Mouse (Mus musculus) hindbrain, embryonic 13.5 days (tissue): ENCODE measurements around the gene Mymk. TPM values are rescaled to one million over a fixed set of nuclear protein-coding genes. Genes with fewer than 3 reads are reported as not detected.

Experiments used
- ATAC-seq: fragments of 200-750 bp; cut with Nextera tagmentation; 2 replicates; pipeline ENCODE4 v1.8.0; 2017; ENCODE audit warnings: moderate TSS enrichment; ENCODE audit not compliant: low FRiP score
- H3K27ac ChIP-seq: fragments of 300-500 bp; sonication (generic); 2 replicates; pipeline ENCODE4 v1.5.1; 2015; ENCODE audit warnings: inconsistent platforms, mild to moderate bottlenecking, moderate library complexity
- H3K27me3 ChIP-seq: fragments of 300-500 bp; sonication (generic); 2 replicates; pipeline ENCODE4 v1.6.1; 2015; ENCODE audit warnings: mild to moderate bottlenecking, inconsistent platforms
- H3K36me3 ChIP-seq: fragments of 300-500 bp; sonication (generic); 2 replicates; pipeline ENCODE4 v1.6.1; 2015; ENCODE audit warnings: mild to moderate bottlenecking, inconsistent platforms
- H3K4me1 ChIP-seq: fragments of 300-500 bp; sonication (generic); replicated peaks from 2 replicates; pipeline ENCODE4 v1.6.1; 2015; ENCODE audit warnings: inconsistent platforms
- H3K4me2 ChIP-seq: fragments of 300-500 bp; sonication (generic); 2 replicates; pipeline ENCODE4 v1.6.1; 2015; ENCODE audit warnings: inconsistent platforms, mild to moderate bottlenecking, moderate library complexity
- H3K4me3 ChIP-seq: fragments of 300-500 bp; sonication (generic); 2 replicates; pipeline ENCODE4 v1.5.1; 2015; ENCODE audit warnings: mild to moderate bottlenecking, inconsistent platforms
- H3K9ac ChIP-seq: fragments of 300-500 bp; sonication (generic); 2 replicates; pipeline ENCODE4 v1.6.1; 2015; ENCODE audit warnings: mild to moderate bottlenecking, inconsistent platforms
- H3K9me3 ChIP-seq: fragments of 300-500 bp; sonication (generic); 2 replicates; pipeline ENCODE4 v1.6.1; 2016; ENCODE audit warnings: inconsistent platforms
- WGBS: fragments of 180-500 bp; shearing (Covaris S2); methylation state at CpG from one replicate; pipeline ENCODE4 v1.1.7; 2015; 5-methylcytosine and 5-hydroxymethylcytosine counted together
- polyA plus RNA-seq: library from polyadenylated mRNA; unstranded; fragments of >200 nt; fragmentation: Nextera tagmentation; extraction: Ambion mirVana; gene quantifications from 2 replicates; pipeline ENCODE4 v1.2.1, GENCODE M21; 2015

Mymk gene
- polyA plus RNA-seq, 1 experiment from 2014 or later = 1.1 TPM

- no peak overlapping the region for H3K9ac ChIP-seq
- no peaks in the 10 kb centered on the region for H3K9me3 ChIP-seq
- H3K4me3 ChIP-seq = no peak overlapping the region
- no peak for ATAC-seq
- H3K4me1 ChIP-seq = peaks cover 27% of the 10 kb centered on the region
- H3K36me3 ChIP-seq = no peaks in the 10 kb centered on the region
- no peak overlapping the region for H3K4me2 ChIP-seq
- WGBS = 95% methylated on average over 7 of the region's 7 CpGs
- 0 out of 2 replicates have a peak, but pooled peaks cover 4% of the 10 kb centered on the region for H3K27me3 ChIP-seq
- H3K27ac ChIP-seq = no peak overlapping the region
Observed at GRCm38 (mm10) chr2:27095178-27095577, 23.2 kb upstream of the Mymk start.

GRCm38 (mm10) chr2:27089238-27089637 is 17.3 kb upstream of the Mymk start:
- H3K4me3 ChIP-seq = no peak overlapping the region
- H3K27ac ChIP-seq = no peak overlapping the region
- H3K9me3 ChIP-seq = no peaks in the 10 kb centered on the region
- 0 out of 2 replicates have a peak, but pooled peaks cover 4% of the 10 kb centered on the region for H3K27me3 ChIP-seq
- H3K4me2 ChIP-seq = no peak overlapping the region
- ATAC-seq = no peak
- H3K9ac ChIP-seq = no peak overlapping the region
- H3K4me1 ChIP-seq = peaks cover 4% of the 10 kb centered on the region
- 67% methylated on average over 1 of the region's 1 CpGs for WGBS
- H3K36me3 ChIP-seq = no peaks in the 10 kb centered on the region

- Histone ChIP-seq H3K9ac (no peak overlapping the region), H3K4me1 (peaks cover 4% of the 10 kb centered on the region), H3K9me3 (no peaks in the 10 kb centered on the region), H3K27ac (no peak overlapping the region), H3K36me3 (no peaks in the 10 kb centered on the region), H3K27me3 (0 out of 2 replicates have a peak, but pooled peaks cover 4% of the 10 kb centered on the region), H3K4me3 (no peak overlapping the region), H3K4me2 (no peak overlapping the region)
- 76% methylated on average over 5 of the region's 5 CpGs for WGBS
- ATAC-seq = no peak
Observed at GRCm38 (mm10) chr2:27088700-27089099, 16.7 kb upstream of the Mymk start.

GRCm38 (mm10) chr2:27088071-27088644 is 16.2 kb upstream of the Mymk start:
- H3K4me2 ChIP-seq = no peak overlapping the region
- no peak for ATAC-seq
- H3K27ac ChIP-seq = no peak overlapping the region
- H3K36me3 ChIP-seq = no peaks in the 10 kb centered on the region
- 73% methylated on average over 18 of the region's 18 CpGs for WGBS
- H3K9ac ChIP-seq = no peak overlapping the region
- H3K27me3 ChIP-seq = 0 out of 2 replicates have a peak, but pooled peaks cover 4% of the 10 kb centered on the region
- H3K4me3 ChIP-seq = no peak overlapping the region
- no peaks in the 10 kb centered on the region for H3K9me3 ChIP-seq
- H3K4me1 ChIP-seq = peaks cover 4% of the 10 kb centered on the region

GRCm38 (mm10) chr2:27087581-27087980 is 15.6 kb upstream of the Mymk start:
- no peaks in the 10 kb centered on the region for H3K9me3 ChIP-seq
- 94% methylated on average over 5 of the region's 5 CpGs for WGBS

GRCm38 (mm10) chr2:27086483-27087010 is 14.6 kb upstream of the Mymk start:
- ATAC-seq = no peak
- Histone ChIP-seq H3K4me3 (no peak overlapping the region), H3K4me1 (peaks cover 4% of the 10 kb centered on the region), H3K27ac (no peak overlapping the region), H3K36me3 (no peaks in the 10 kb centered on the region), H3K4me2 (no peak overlapping the region), H3K9ac (no peak overlapping the region), H3K27me3 (0 out of 2 replicates have a peak, but pooled peaks cover 4% of the 10 kb centered on the region), H3K9me3 (no peaks in the 10 kb centered on the region)
- 90% methylated on average over 4 of the region's 4 CpGs for WGBS

More at GRCm38 (mm10) chr2:27087581-27087980, 15.6 kb upstream of the Mymk start:
- H3K27ac ChIP-seq = no peak overlapping the region
- H3K36me3 ChIP-seq = no peaks in the 10 kb centered on the region
- H3K4me1 ChIP-seq = peaks cover 4% of the 10 kb centered on the region
- H3K4me3 ChIP-seq = no peak overlapping the region
- no peak overlapping the region for H3K9ac ChIP-seq
- no peak for ATAC-seq
- 0 out of 2 replicates have a peak, but pooled peaks cover 4% of the 10 kb centered on the region for H3K27me3 ChIP-seq
- H3K4me2 ChIP-seq = no peak overlapping the region

GRCm38 (mm10) chr2:27085801-27086200 is 13.8 kb upstream of the Mymk start:
- Histone ChIP-seq H3K4me1 (peaks cover 4% of the 10 kb centered on the region), H3K36me3 (no peaks in the 10 kb centered on the region), H3K27ac (no peak overlapping the region), H3K4me2 (no peak overlapping the region), H3K9ac (no peak overlapping the region), H3K4me3 (no peak overlapping the region), H3K9me3 (no peaks in the 10 kb centered on the region), H3K27me3 (0 out of 2 replicates have a peak, but pooled peaks cover 4% of the 10 kb centered on the region)
- WGBS = 35% methylated on average over 2 of the region's 2 CpGs
- no peak for ATAC-seq

GRCm38 (mm10) chr2:27084963-27085362 is 13.0 kb upstream of the Mymk start:
- Histone ChIP-seq H3K4me1 (peaks cover 9% of the 10 kb centered on the region), H3K36me3 (no peaks in the 10 kb centered on the region), H3K4me3 (no peak overlapping the region), H3K27ac (no peak overlapping the region), H3K27me3 (0 out of 2 replicates have a peak, but pooled peaks cover 4% of the 10 kb centered on the region), H3K9me3 (no peaks in the 10 kb centered on the region), H3K9ac (no peak overlapping the region), H3K4me2 (no peak overlapping the region)
- no peak for ATAC-seq
- 60% methylated on average over 8 of the region's 8 CpGs for WGBS

GRCm38 (mm10) chr2:27083761-27084475 is 11.9 kb upstream of the Mymk start:
- no peak for ATAC-seq
- no peak overlapping the region for H3K27ac ChIP-seq
- no peak overlapping the region for H3K9ac ChIP-seq
- H3K27me3 ChIP-seq = 0 out of 2 replicates have a peak, but pooled peaks cover 4% of the 10 kb centered on the region
- H3K4me3 ChIP-seq = no peak overlapping the region
- 84% methylated on average over 12 of the region's 12 CpGs for WGBS
- no peaks in the 10 kb centered on the region for H3K9me3 ChIP-seq
- no peak overlapping the region for H3K4me2 ChIP-seq
- H3K4me1 ChIP-seq = peaks cover 19% of the 10 kb centered on the region
- H3K36me3 ChIP-seq = no peaks in the 10 kb centered on the region

- peaks cover 9% of the 10 kb centered on the region; the same call in 1 of the 2 replicates for H3K27me3 ChIP-seq
- ATAC-seq = peak; percentile 63
- H3K36me3 ChIP-seq = no peaks in the 10 kb centered on the region
- peak overlapping the region; percentile 7 for H3K4me3 ChIP-seq
- H3K27ac ChIP-seq = peak overlapping the region; percentile 77
- 58% methylated on average over 2 of the region's 2 CpGs for WGBS
- H3K9me3 ChIP-seq = no peaks in the 10 kb centered on the region
- H3K4me2 ChIP-seq = peak overlapping the region; percentile 31
- H3K4me1 ChIP-seq = peaks cover 30% of the 10 kb centered on the region
- peak overlapping the region; percentile 30; the same call in 1 of the 2 replicates for H3K9ac ChIP-seq
Observed at GRCm38 (mm10) chr2:27079649-27080048, 7.7 kb upstream of the Mymk start.

- H3K9ac ChIP-seq = peak within 1 kb of the TSS; percentile 30; the same call in 1 of the 2 replicates
- no peaks in the 10 kb centered on the region for H3K36me3 ChIP-seq
- peak within 1 kb of the TSS; percentile 31 for H3K4me2 ChIP-seq
- H3K9me3 ChIP-seq = no peaks in the 10 kb centered on the region
- peak within 1 kb of the TSS; percentile 7 for H3K4me3 ChIP-seq
- H3K4me1 ChIP-seq = peaks cover 30% of the 10 kb centered on the region
- peaks cover 9% of the 10 kb centered on the region; the same call in 1 of the 2 replicates for H3K27me3 ChIP-seq
- peak; percentile 63 for ATAC-seq
- peak within 1 kb of the TSS; percentile 77 for H3K27ac ChIP-seq
- WGBS = 1% methylated on average over 10 of the region's 10 CpGs
Observed at GRCm38 (mm10) chr2:27079152-27079584, 7.2 kb upstream of the Mymk start, which contains the start of gene Adamtsl2. Gene Adamtsl2, plus strand, starts transcription at chr2:27079379.

GRCm38 (mm10) chr2:27078312-27078711 is 6.3 kb upstream of the Mymk start:
- no peak for ATAC-seq
- H3K9ac ChIP-seq = no peak overlapping the region
- peaks cover 30% of the 10 kb centered on the region for H3K4me1 ChIP-seq
- H3K4me2 ChIP-seq = no peak overlapping the region
- H3K27ac ChIP-seq = no peak overlapping the region
- peaks cover 11% of the 10 kb centered on the region; the same call in 1 of the 2 replicates for H3K27me3 ChIP-seq
- H3K36me3 ChIP-seq = no peaks in the 10 kb centered on the region
- 35% methylated on average over 2 of the region's 2 CpGs for WGBS
- H3K9me3 ChIP-seq = no peaks in the 10 kb centered on the region
- H3K4me3 ChIP-seq = no peak overlapping the region
